Mouse (Mus musculus) bone marrow, adult 2 months (tissue): Measurements from ENCODE around the gene Il2rb. TPM values are rescaled to one million over a fixed set of nuclear protein-coding genes. Genes with fewer than 3 reads are reported as not detected.

Experiments
- H3K27ac ChIP-seq: fragments of 200-500 bp; 2 replicates; pipeline ENCODE4 v1.5.1; 2012; ENCODE audit warnings: low read depth, mild to moderate bottlenecking, control low read depth, inconsistent platforms, low read length; ENCODE audit not compliant: control insufficient read depth, poor library complexity, insufficient read depth
- H3K4me1 ChIP-seq: fragments of 200-500 bp; 2 replicates; pipeline ENCODE4 v1.6.1; 2011; ENCODE audit warnings: low read length; ENCODE audit not compliant: control insufficient read depth, insufficient read depth
- H3K4me3 ChIP-seq: fragments of 200-500 bp; replicated peaks from 2 replicates; pipeline ENCODE3; 2011; ENCODE audit warnings: mild to moderate bottlenecking, low read depth, low read length, control low read depth; ENCODE audit not compliant: control insufficient read depth
- CTCF ChIP-seq: fragments of 200-500 bp; IDR thresholded peaks from 2 replicates; pipeline ENCODE4 v1.5.1; 2011; ENCODE audit warnings: low read length, control low read depth; ENCODE audit not compliant: control insufficient read depth, insufficient read depth
- POLR2A ChIP-seq: fragments of 200-500 bp; IDR thresholded peaks from 2 replicates; pipeline ENCODE4 v1.6.1; 2011; ENCODE audit warnings: low read depth, mild to moderate bottlenecking, control low read depth, low read length, borderline replicate concordance; ENCODE audit not compliant: control insufficient read depth
- WGBS: fragments of 180-500 bp; shearing (Covaris S2); methylation state at CpG from one replicate; pipeline ENCODE4 v1.1.7; 2018; 5-methylcytosine and 5-hydroxymethylcytosine counted together
- polyA plus RNA-seq: library from polyadenylated mRNA; stranded (reverse); fragments of >200 nt; gene quantifications from 2 replicates; pipeline ENCODE4 v1.2.4, GENCODE M21; 2011; ENCODE audit warnings: low replicate concordance; ENCODE audit not compliant: missing spikeins, insufficient read depth, insufficient read length

Gene Il2rb
- 3.9 and 7.6 TPM in 2 replicates for polyA plus RNA-seq

- H3K27ac ChIP-seq, result peak within 1 kb of the TSS; percentile 25; the same call in 1 of the 2 replicates
- no peaks in the 10 kb centered on the region for H3K4me1 ChIP-seq
- TF ChIP-seq POLR2A (no peak), CTCF (no peak)
- peak within 1 kb of the TSS; percentile 21 for H3K4me3 ChIP-seq
- WGBS, result 74% methylated on average over 11 of the region's 11 CpGs
Measured at GRCm38 (mm10) chr15:78494968-78495406, at the start of gene Il2rb. TSS of gene Il2rb (minus strand) at chr15:78495271.

- Histone ChIP-seq H3K27ac (no peak within 1 kb of the TSS), H3K4me1 (no peaks in the 10 kb centered on the region; the same call in 1 of the 2 replicates), H3K4me3 (no peak within 1 kb of the TSS)
- no peak for TF ChIP-seq CTCF
- no peak for TF ChIP-seq POLR2A
- 9% methylated on average over 14 of the region's 14 CpGs for WGBS
Measured at GRCm38 (mm10) chr15:78544561-78545001, 49.5 kb upstream of the Il2rb start, which contains the start of gene Sstr3. TSS of gene Sstr3 (minus strand) at chr15:78544685.

GRCm38 (mm10) chr15:78544041-78544440 lies 49.0 kb upstream of the Il2rb start:
- H3K4me3 ChIP-seq, result no peak overlapping the region
- no peaks in the 10 kb centered on the region; the same call in 1 of the 2 replicates for H3K4me1 ChIP-seq
- no peak overlapping the region for H3K27ac ChIP-seq
- WGBS, result 75% methylated on average over 15 of the region's 15 CpGs
- TF ChIP-seq POLR2A (no peak), CTCF (no peak)

GRCm38 (mm10) chr15:78542767-78543303 lies 47.8 kb upstream of the Il2rb start:
- Histone ChIP-seq H3K27ac (no peak overlapping the region), H3K4me1 (no peaks in the 10 kb centered on the region; the same call in 1 of the 2 replicates), H3K4me3 (no peak overlapping the region)
- 76% methylated on average over 7 of the region's 7 CpGs for WGBS
- TF ChIP-seq POLR2A (no peak), CTCF (no peak)

DNA sequence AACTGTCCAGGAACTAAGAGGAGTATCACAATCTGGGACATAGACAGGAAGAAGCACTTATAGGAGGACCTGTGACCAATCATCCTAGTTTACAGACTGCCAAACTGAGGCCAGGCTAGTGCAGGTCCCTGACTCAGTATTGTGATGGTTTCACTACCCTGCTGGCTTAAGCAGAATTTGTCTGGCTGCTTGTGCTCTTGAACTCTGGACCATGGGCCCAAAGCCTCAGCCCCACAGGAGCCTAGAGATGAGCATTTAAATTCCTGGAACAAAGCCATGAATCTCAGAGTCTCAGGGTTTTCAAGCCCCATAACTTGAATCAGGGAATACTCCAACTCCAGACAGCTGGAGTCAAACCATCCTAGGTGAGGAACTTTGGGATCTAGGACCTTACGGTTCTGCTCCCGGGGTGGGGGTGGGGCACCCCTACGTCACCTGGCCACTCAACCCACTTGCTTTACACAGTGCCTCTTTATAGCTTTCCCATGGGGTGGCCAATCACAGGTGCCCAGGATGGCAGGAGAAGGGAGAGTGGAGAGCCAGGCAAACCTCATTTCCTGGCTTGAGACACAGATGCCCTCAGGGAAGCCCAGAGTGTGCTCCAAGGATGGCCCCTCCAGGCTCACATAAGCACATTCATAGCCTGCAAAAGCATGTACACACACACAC lies 47.2 kb upstream of the Il2rb start:
- no peaks in the 10 kb centered on the region; the same call in 1 of the 2 replicates for H3K4me1 ChIP-seq
- WGBS, result 79% methylated on average over 3 of the region's 3 CpGs
- TF ChIP-seq POLR2A, result no peak
- no peak for TF ChIP-seq CTCF
- no peak overlapping the region for H3K27ac ChIP-seq
- no peak overlapping the region for H3K4me3 ChIP-seq

GRCm38 (mm10) chr15:78541606-78542005 lies 46.5 kb upstream of the Il2rb start:
- 46% methylated on average over 3 of the region's 3 CpGs for WGBS
- Histone ChIP-seq H3K27ac (no peak overlapping the region), H3K4me1 (no peaks in the 10 kb centered on the region; the same call in 1 of the 2 replicates), H3K4me3 (no peak overlapping the region)
- no peak for TF ChIP-seq CTCF
- no peak for TF ChIP-seq POLR2A

DNA sequence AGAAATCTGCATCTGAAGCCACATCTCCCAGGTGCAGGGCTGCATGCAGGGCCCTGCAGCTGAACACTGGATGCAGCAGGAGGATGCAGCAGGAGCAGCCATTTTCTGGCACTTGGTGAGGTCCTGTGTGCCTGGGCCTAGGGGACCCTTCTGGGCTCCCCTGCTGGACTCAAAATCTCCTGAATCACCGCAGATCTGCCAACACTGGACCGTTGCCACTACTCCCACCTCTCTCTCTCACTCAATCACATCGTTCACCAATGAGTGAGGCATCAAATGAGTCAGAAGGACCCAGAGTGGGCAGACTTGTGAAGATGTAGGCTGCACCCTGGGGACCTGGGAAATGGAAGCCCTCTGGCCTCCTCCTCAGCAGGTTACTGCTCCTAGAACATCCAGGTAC lies 46.0 kb upstream of the Il2rb start:
- TF ChIP-seq POLR2A, result no peak
- TF ChIP-seq CTCF, result no peak
- Histone ChIP-seq H3K27ac (no peak overlapping the region), H3K4me1 (no peaks in the 10 kb centered on the region; the same call in 1 of the 2 replicates), H3K4me3 (no peak overlapping the region)
- 65% methylated on average over 3 of the region's 3 CpGs for WGBS

GRCm38 (mm10) chr15:78535723-78536421 lies 40.8 kb upstream of the Il2rb start:
- TF ChIP-seq POLR2A, result no peak
- TF ChIP-seq CTCF, result no peak
- no peaks in the 10 kb centered on the region; the same call in 1 of the 2 replicates for H3K4me1 ChIP-seq
- WGBS, result 75% methylated on average over 10 of the region's 10 CpGs
- no peak overlapping the region for H3K27ac ChIP-seq
- H3K4me3 ChIP-seq, result no peak overlapping the region
